Mouse (Mus musculus): Measurements from ENCODE around the gene Hdgfl2.

DNA sequence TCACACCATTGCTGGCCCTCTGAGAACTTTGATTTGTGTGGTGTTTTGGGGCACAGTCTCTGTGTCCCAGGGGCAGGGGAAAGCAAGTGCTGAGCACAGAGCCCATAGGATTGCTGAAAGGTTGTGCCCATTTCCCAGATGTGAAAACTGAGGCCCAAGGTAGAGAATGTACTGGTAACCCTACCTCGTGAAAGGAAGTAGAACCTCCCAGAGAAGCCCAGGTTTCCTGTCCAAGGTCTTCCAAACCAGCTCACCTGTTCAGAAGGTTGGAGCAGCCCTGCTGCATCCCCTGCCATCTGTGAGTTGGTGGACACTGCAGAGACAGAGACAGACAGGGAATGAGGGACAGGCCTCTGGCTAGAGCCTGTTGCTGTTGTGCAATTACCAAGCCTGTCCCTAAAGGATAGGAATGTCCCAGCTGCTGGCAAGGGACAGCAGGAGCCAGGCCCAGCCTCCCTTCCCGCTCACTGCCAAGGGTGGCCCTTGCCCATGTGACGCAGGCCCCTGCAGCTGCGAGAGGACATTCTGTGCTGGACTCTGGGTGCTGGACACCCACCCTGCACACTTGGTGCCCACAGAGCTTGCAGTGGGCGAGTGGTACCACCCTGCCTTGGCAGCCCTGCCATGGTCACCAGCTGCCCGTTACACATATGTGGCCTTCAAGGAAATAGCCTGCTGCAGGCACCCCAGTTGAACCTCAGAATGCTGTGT, 29.1 kb downstream of the Hdgfl2 start:
- TF ChIP-seq CTCF (IDR thresholded peaks at IDR 0.05; ENCODE audit: control insufficient read depth, insufficient read depth, insufficient replicate concordance, low read depth, low read length) (no peak), POLR2A (IDR thresholded peaks at IDR 0.05; ENCODE audit: control insufficient read depth, low read depth, low read length) (no peak)

Measured in testis, adult 2 months (tissue).